Mouse (Mus musculus): ENCODE data around the gene Panx2. TPM values are rescaled to one million over a fixed set of nuclear protein-coding genes. Genes with fewer than 3 reads are reported as not detected.

Gene Panx2
- polyA plus RNA-seq, 1 experiment from 2014 or later, result 0.28 TPM

DNA sequence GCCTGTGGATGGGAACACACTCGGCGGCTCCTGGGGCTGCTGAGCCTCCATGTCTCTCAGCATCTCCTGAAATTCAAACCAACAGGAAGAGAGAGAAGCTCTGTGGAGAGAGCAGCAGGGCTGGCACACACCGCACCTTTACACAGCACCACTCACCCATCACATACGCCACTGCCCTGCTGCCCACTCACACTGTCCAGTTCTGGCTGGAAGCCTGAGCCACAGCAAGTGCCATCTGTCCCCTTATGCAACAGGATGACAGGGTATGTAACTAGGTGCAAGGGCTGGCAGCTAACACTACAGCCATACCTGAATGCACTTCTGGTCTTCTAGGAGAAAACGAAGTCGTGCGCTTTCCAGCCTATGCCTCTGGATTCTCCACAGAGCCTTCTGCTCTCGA, 44.9 kb downstream of the Panx2 start:
- Histone ChIP-seq H3K4me1 (peaks cover 11% of the 10 kb centered on the region), H3K36me3 (peaks cover 100% of the 10 kb centered on the region), H3K9me3 (replicated peaks) (no peaks in the 10 kb centered on the region), H3K27me3 (ENCODE audit: low read depth, poor library complexity, severe bottlenecking) (no peaks in the 10 kb centered on the region), H3K4me3 (no peak overlapping the region), H3K27ac (replicated peaks) (no peak overlapping the region)
- WGBS, result 97% methylated on average over 8 of the region's 8 CpGs
- no peak for DNase-seq (ENCODE audit: low spot score)

DNA sequence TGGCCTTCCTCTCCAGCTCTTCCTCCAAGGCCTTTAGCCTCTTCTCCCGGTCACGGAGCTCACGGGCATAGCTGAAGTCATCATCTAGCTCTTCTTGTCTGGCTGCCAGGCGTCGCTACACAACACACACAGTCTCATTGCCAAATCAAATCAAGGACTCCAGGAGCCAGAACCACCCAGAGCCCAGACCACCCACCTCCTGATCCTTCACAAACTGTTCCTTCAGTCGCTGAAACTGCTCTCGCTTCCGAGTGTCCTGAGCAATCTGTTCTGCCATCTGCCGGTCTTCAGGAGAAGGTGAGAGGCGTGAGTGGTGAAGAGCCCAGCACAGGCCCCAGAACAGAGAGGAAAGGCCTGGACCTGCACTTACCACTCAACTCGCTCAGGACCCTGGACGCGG, 46.5 kb downstream of the Panx2 start:
- WGBS, result 91% methylated on average over 13 of the region's 13 CpGs
- no peak for DNase-seq (ENCODE audit: low spot score)
- H3K4me3 ChIP-seq, result no peak overlapping the region
- H3K36me3 ChIP-seq, result peaks cover 100% of the 10 kb centered on the region
- peaks cover 11% of the 10 kb centered on the region for H3K4me1 ChIP-seq
- H3K27ac ChIP-seq (replicated peaks), result no peak overlapping the region
- no peaks in the 10 kb centered on the region for H3K9me3 ChIP-seq (replicated peaks)
- H3K27me3 ChIP-seq (ENCODE audit: low read depth, poor library complexity, severe bottlenecking), result no peaks in the 10 kb centered on the region

DNA sequence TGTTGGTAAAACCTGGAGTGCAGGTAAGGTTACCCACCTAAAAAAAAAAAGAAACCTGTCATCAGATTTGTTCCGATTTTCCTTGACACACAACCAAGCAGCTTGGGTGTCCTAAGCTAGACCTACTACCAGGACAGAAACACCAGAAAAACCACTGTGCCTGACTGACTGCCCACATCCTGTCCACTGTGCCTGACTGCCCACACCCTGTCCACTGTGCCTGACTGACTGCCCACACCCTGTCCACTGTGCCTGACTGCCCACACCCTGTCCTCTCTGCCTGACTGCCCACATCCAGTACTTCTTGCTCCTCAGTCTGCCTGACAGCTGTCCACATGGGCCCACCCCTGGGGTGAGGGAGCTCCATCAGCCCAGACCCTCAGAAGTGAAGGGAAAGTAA, 47.4 kb downstream of the Panx2 start:
- Histone ChIP-seq H3K27ac (replicated peaks) (no peak overlapping the region), H3K4me1 (peaks cover 9% of the 10 kb centered on the region), H3K4me3 (no peak overlapping the region), H3K9me3 (replicated peaks) (no peaks in the 10 kb centered on the region), H3K27me3 (ENCODE audit: low read depth, poor library complexity, severe bottlenecking) (no peaks in the 10 kb centered on the region), H3K36me3 (peaks cover 100% of the 10 kb centered on the region)
- no peak for DNase-seq (ENCODE audit: low spot score)
- WGBS, result 93% methylated on average over 1 of the region's 1 CpGs

DNA sequence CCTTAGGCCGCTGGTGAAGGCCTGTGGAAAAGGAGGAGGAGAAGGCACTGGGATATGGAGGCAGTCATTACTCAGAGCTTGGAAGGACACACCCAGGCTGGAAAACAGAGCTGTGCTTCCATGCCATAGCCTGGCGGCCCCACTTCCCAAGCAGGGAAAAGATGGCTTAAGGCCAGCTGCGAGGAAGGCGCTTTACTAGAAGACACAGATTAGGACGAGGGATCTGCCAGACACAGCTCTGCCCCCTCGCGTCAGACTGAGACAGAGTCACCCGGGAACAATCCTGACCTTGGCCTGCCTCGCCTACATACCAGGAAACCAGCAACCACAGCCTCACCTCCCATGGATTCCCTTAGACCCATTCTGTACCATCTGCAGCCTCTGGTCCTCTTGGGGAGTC, 50.6 kb downstream of the Panx2 start:
- no peak for DNase-seq (ENCODE audit: low spot score)
- H3K27me3 ChIP-seq (ENCODE audit: low read depth, poor library complexity, severe bottlenecking), result no peaks in the 10 kb centered on the region
- no peak overlapping the region for H3K27ac ChIP-seq (replicated peaks)
- peaks cover 99% of the 10 kb centered on the region for H3K36me3 ChIP-seq
- no peaks in the 10 kb centered on the region for H3K4me1 ChIP-seq
- H3K4me3 ChIP-seq, result no peak overlapping the region
- no peaks in the 10 kb centered on the region for H3K9me3 ChIP-seq (replicated peaks)
- 89% methylated on average over 9 of the region's 9 CpGs for WGBS

DNA sequence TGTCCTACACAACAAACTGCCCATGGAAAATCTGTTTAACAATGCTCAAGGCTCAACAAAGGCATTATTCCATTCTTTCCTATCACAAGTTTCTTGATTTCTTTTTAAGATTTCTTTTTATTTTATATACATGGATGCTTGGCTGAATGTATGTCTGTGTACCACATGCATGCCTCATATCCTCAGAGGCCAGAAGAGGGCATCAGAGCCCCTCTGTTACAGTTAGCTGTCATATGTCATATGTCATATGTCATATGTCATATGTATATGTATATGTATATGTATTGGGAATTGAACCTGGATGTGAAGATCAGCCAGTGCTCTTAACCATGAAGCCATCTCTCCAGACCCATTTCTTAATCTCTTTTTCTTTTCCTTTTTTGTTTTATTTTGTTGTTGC, 58.5 kb downstream of the Panx2 start:
- Histone ChIP-seq H3K36me3 (peaks cover 79% of the 10 kb centered on the region), H3K27me3 (ENCODE audit: low read depth, poor library complexity, severe bottlenecking) (no peaks in the 10 kb centered on the region), H3K27ac (replicated peaks) (no peak overlapping the region), H3K4me3 (no peak overlapping the region), H3K9me3 (replicated peaks) (no peaks in the 10 kb centered on the region), H3K4me1 (peaks cover 33% of the 10 kb centered on the region)
- DNase-seq (ENCODE audit: low spot score), result no peak

DNA sequence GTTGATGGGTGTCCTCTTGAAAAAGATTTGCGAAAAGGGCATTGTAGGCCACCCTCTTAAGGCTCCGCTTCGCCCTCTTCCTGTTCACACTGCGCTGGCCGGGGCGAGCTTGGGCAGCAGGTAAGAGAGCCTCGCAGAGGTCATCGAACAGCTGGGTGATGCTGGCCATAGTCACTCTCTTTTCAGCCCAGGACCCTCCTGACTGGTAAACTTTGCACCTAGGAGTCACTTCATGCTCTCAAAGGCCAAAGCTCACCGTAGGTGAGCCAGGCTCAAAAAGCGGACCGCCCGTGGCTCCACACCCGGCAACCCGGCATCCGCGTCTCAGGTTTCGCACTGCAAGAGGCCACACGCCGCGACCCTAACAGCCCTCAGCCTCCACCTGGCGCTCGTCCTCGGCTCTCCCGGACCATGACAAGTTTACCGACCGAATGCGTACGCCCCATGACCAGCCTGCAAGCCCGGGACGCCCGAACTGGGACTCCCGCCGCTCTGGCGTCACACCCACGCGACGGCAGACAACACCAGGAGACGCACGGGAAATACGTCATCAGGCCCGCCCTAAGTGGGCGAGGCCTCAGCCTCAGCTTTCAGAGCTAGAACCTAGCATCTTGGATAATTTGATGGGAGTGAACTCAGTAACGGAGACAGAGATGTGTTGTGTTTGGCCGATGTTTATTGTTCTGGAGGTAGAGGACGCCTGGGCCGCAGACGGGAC, 63.3 kb downstream of the Panx2 start, which contains the start of gene Tubgcp6:
Gene Tubgcp6 (minus strand): TSS at position 464 of the 718 bp plus-strand sequence.
- Histone ChIP-seq H3K4me3 (peak within 1 kb of the TSS; percentile 94), H3K9me3 (replicated peaks) (no peaks in the 10 kb centered on the region), H3K4me1 (peaks cover 54% of the 10 kb centered on the region), H3K36me3 (peaks cover 48% of the 10 kb centered on the region), H3K27ac (replicated peaks) (peak within 1 kb of the TSS; percentile 87), H3K27me3 (ENCODE audit: low read depth, poor library complexity, severe bottlenecking) (no peaks in the 10 kb centered on the region)
- peak; percentile 93 for DNase-seq (ENCODE audit: low spot score)
- under 1% methylated on average over 47 of the region's 47 CpGs for WGBS

Other genes with a start within 250 kb of the Panx2 start
- 11.7 and 11.9 TPM in 2 replicates for gene Alg12, start 240.4 kb upstream of the Panx2 start, polyA plus RNA-seq (2016; fragmentation: Nextera tagmentation; extraction: Ambion mirVana)
- 94.7 and 110 TPM in 2 replicates for gene Creld2, start 240.1 kb upstream of the Panx2 start, polyA plus RNA-seq (2016; fragmentation: Nextera tagmentation; extraction: Ambion mirVana)
- gene Pim3, start 197.5 kb upstream of the Panx2 start, polyA plus RNA-seq (2016; fragmentation: Nextera tagmentation; extraction: Ambion mirVana), result 36.9 TPM in 2 replicates
- not detected in 2 replicates for gene Ttll8, start 105.3 kb upstream of the Panx2 start, polyA plus RNA-seq (2016; fragmentation: Nextera tagmentation; extraction: Ambion mirVana)
- 4.5 and 4.9 TPM in 2 replicates for gene Mlc1, start 80.7 kb upstream of the Panx2 start, polyA plus RNA-seq (2016; fragmentation: Nextera tagmentation; extraction: Ambion mirVana)
- not detected in 2 replicates for gene Mov10l1, start 76.8 kb upstream of the Panx2 start, polyA plus RNA-seq (2016; fragmentation: Nextera tagmentation; extraction: Ambion mirVana)
- gene Trabd, start 15.4 kb downstream of the Panx2 start, polyA plus RNA-seq (2016; fragmentation: Nextera tagmentation; extraction: Ambion mirVana), result 53.6 and 53.7 TPM in 2 replicates
- gene Selenoo, start 29.4 kb downstream of the Panx2 start, polyA plus RNA-seq (2016; fragmentation: Nextera tagmentation; extraction: Ambion mirVana), result 16.2 and 19.3 TPM in 2 replicates
- gene Tubgcp6, start 63.4 kb downstream of the Panx2 start, polyA plus RNA-seq (2016; fragmentation: Nextera tagmentation; extraction: Ambion mirVana), result 24.7 and 25.6 TPM in 2 replicates
- gene Hdac10, start 69.0 kb downstream of the Panx2 start, polyA plus RNA-seq (2016; fragmentation: Nextera tagmentation; extraction: Ambion mirVana), result 18.7 and 20.3 TPM in 2 replicates
- 31.8 and 36.7 TPM in 2 replicates for gene Mapk12, start 81.0 kb downstream of the Panx2 start, polyA plus RNA-seq (2016; fragmentation: Nextera tagmentation; extraction: Ambion mirVana)
- 38.8 and 47.4 TPM in 2 replicates for gene Mapk11, start 89.9 kb downstream of the Panx2 start, polyA plus RNA-seq (2016; fragmentation: Nextera tagmentation; extraction: Ambion mirVana)
- 130 and 144 TPM in 2 replicates for gene Plxnb2, start 121.1 kb downstream of the Panx2 start, polyA plus RNA-seq (2016; fragmentation: Nextera tagmentation; extraction: Ambion mirVana)
- gene Dennd6b, start 136.8 kb downstream of the Panx2 start, polyA plus RNA-seq (2016; fragmentation: Nextera tagmentation; extraction: Ambion mirVana), result 27.7 and 37.3 TPM in 2 replicates
- gene Ppp6r2, start 151.8 kb downstream of the Panx2 start, polyA plus RNA-seq (2016; fragmentation: Nextera tagmentation; extraction: Ambion mirVana), result 25.4 and 41.8 TPM in 2 replicates